Mouse (Mus musculus) small intestine, adult 2 months (tissue): ENCODE measurements at regions not wholly inside any gene's neighbourhood (a gene's known extent, or its start where the extent isn't known, plus 50 kb on each side); places are given as distances from the start of the nearest gene placed in this dataset.

Experiments
- H3K27ac ChIP-seq: fragments of 200-500 bp; 2 replicates; pipeline ENCODE4 v1.5.1; 2012; ENCODE audit warnings: low read depth, low read length, control low read depth, inconsistent platforms; ENCODE audit not compliant: insufficient read depth
- H3K27me3 ChIP-seq: fragments of 200-500 bp; 2 replicates; pipeline ENCODE4 v1.6.1; 2012; ENCODE audit warnings: mild to moderate bottlenecking, moderate library complexity, low read length, inconsistent platforms; ENCODE audit not compliant: control insufficient read depth, insufficient read depth
- H3K36me3 ChIP-seq: fragments of 200-500 bp; 2 replicates; pipeline ENCODE4 v1.6.1; 2012; ENCODE audit warnings: mild to moderate bottlenecking, low read length, control low read depth, inconsistent platforms; ENCODE audit not compliant: control insufficient read depth, insufficient read depth
- H3K4me1 ChIP-seq: fragments of 200-500 bp; 2 replicates; pipeline ENCODE4 v1.6.1; 2012; ENCODE audit warnings: low read length, inconsistent platforms, mixed read lengths; ENCODE audit not compliant: control insufficient read depth, insufficient read depth, insufficient read length
- H3K4me3 ChIP-seq: fragments of 200-500 bp; 2 replicates; pipeline ENCODE4 v1.5.1; 2012; ENCODE audit warnings: low read depth, mild to moderate bottlenecking, control low read depth, inconsistent platforms, low read length, moderate library complexity
- CTCF ChIP-seq: fragments of 200-500 bp; IDR thresholded peaks from 2 replicates; pipeline ENCODE4 v1.5.1; 2012; ENCODE audit warnings: low read depth, mild to moderate bottlenecking, control low read depth, inconsistent platforms, low read length, moderate library complexity, mixed read lengths; ENCODE audit not compliant: insufficient replicate concordance, insufficient read length; ENCODE audit errors: extremely low read depth
- POLR2A ChIP-seq: fragments of 200-500 bp; IDR thresholded peaks from 2 replicates; pipeline ENCODE4 v1.6.1; 2012; ENCODE audit warnings: low read depth, mild to moderate bottlenecking, control low read depth, inconsistent platforms, low read length, moderate library complexity
- WGBS: fragments of 180-500 bp; shearing (Covaris S2); methylation state at CpG from one replicate; pipeline ENCODE4 v1.1.7; 2018; 5-methylcytosine and 5-hydroxymethylcytosine counted together

DNA sequence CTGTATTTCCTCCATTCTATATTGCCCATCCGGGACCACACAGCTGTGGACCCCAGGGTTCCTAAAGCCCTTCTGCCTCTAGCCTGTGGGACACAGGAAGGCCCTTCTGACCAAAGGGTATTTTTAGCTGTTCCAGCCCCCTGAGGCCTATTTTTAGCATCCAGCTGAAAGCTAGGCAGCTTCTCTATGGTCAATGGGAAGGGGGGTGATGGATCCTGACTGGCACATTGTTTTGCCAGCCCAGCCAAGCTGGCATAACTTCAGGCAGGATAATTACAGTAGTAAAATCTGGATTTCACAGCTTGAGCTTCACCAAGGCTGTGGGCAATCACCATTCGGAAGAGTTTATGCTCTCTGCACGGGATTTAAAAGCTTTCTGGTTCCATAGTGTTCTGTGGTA lies 153.9 kb upstream of the Kcnd3 start:
- no peaks in the 10 kb centered on the region for H3K4me1 ChIP-seq
- H3K27me3 ChIP-seq: no peaks in the 10 kb centered on the region
- H3K4me3 ChIP-seq: no peak overlapping the region
- 89% methylated on average over 3 of the region's 3 CpGs for WGBS
- H3K27ac ChIP-seq: no peak overlapping the region
- TF ChIP-seq POLR2A (no peak), CTCF (no peak)
- no peaks in the 10 kb centered on the region for H3K36me3 ChIP-seq

DNA sequence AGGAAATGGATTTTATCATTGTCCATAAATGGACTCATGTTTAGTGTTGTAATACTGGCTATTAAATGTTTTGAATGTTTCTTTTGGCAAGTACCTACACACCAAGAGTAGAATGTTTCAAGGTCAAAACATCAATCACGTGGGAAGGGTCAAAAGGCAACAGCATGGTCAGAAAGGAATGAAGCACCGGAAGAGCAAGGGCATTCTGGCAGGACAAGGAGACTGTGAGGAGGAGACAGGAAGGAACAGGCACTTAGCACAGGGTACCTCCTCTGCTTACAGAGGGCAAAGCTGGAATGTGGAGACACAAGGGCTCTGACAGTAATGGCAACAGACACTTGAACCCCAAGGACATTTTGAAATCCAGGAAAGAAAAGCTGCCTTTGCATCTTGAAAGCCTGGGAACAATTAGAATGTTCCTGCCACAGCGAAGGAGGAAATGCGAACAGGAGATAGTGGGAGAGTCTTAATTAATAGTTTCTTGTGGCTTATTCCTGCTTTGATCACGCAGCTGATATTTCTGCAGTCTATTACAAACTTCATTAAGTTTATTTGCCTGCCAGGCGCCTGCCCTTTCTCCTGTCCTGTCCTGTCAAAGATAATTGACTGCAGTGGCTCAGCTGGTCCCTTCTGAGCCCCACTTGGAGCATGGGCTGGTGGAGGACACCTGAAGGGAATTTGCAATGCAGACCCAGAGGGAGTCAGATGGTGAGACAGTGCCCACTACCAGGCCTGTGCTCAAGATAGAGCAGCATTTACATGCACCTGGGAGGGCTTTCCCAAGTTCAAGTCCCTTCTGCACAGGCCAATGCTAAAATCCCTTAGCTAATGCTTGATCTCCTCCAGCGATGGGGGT lies 151.2 kb upstream of the Kcnd3 start:
- WGBS: 63% methylated on average over 7 of the region's 7 CpGs
- H3K4me1 ChIP-seq: no peaks in the 10 kb centered on the region
- no peak overlapping the region for H3K27ac ChIP-seq
- no peaks in the 10 kb centered on the region for H3K27me3 ChIP-seq
- H3K36me3 ChIP-seq: no peaks in the 10 kb centered on the region
- no peak overlapping the region for H3K4me3 ChIP-seq
- no peak for TF ChIP-seq CTCF
- no peak for TF ChIP-seq POLR2A

GRCm38 (mm10) chr3:105307676-105308075 lies 144.5 kb upstream of the Kcnd3 start:
- no peaks in the 10 kb centered on the region for H3K27me3 ChIP-seq
- H3K4me1 ChIP-seq: no peaks in the 10 kb centered on the region
- no peak overlapping the region for H3K27ac ChIP-seq
- TF ChIP-seq POLR2A: no peak
- TF ChIP-seq CTCF: no peak
- 40% methylated on average over 2 of the region's 2 CpGs for WGBS
- no peak overlapping the region for H3K4me3 ChIP-seq
- no peaks in the 10 kb centered on the region for H3K36me3 ChIP-seq

DNA sequence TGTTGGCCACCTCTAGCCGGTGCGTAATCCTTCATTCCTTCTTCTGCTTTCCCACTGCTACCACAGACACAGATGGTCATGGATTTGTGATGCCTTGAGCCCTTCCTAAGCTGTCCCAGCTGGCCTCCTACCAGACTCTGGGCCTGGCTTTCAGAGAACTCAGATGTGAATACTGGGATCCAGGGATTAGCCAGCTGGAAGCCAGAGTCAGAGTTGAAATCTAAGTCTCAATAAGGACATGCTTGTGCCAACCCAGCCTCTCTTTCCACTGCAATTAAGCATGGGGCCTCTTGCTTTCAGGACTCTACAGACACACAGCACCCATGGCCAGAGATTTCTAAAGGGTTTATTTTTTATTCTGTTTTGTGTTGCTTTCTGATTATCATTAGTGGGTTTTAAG lies 143.1 kb upstream of the Kcnd3 start:
- Histone ChIP-seq H3K27me3 (no peaks in the 10 kb centered on the region), H3K36me3 (no peaks in the 10 kb centered on the region), H3K4me1 (no peaks in the 10 kb centered on the region), H3K27ac (no peak overlapping the region), H3K4me3 (no peak overlapping the region)
- TF ChIP-seq CTCF: no peak
- TF ChIP-seq POLR2A: no peak
- 93% methylated on average over 2 of the region's 2 CpGs for WGBS

DNA sequence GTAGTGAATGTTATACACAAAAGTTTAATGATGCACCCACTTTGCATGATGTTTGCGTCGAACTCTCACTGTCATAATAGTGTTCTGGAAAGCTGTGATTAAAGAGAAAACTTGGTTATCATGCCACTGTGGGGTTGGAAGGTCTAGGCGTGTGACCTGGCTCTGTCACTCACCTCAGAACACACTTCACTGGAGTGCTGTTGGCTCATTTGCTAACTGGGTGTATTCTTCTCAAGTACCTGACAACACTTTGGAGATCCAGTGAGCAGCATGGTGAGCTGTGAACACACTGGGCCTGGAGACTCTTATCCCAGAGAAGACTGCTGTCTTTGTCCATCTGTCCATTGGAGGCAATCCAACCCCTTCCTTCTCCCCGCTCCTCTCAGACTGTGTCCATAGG lies 98.9 kb upstream of the Kcnd3 start:
- H3K36me3 ChIP-seq: no peaks in the 10 kb centered on the region
- TF ChIP-seq CTCF (no peak), POLR2A (no peak)
- 80% methylated on average over 4 of the region's 4 CpGs for WGBS
- H3K27ac ChIP-seq: no peak overlapping the region
- no peaks in the 10 kb centered on the region for H3K27me3 ChIP-seq
- H3K4me1 ChIP-seq: no peaks in the 10 kb centered on the region
- H3K4me3 ChIP-seq: no peak overlapping the region

GRCm38 (mm10) chr3:105354123-105354931 lies 97.8 kb upstream of the Kcnd3 start:
- no peak overlapping the region for H3K4me3 ChIP-seq
- no peaks in the 10 kb centered on the region for H3K36me3 ChIP-seq
- no peak overlapping the region for H3K27ac ChIP-seq
- WGBS: 74% methylated on average over 16 of the region's 16 CpGs
- TF ChIP-seq POLR2A (no peak), CTCF (no peak)
- no peaks in the 10 kb centered on the region for H3K4me1 ChIP-seq
- H3K27me3 ChIP-seq: no peaks in the 10 kb centered on the region

- Histone ChIP-seq H3K4me1 (no peaks in the 10 kb centered on the region), H3K27me3 (no peaks in the 10 kb centered on the region; the same call in 1 of the 2 replicates), H3K36me3 (no peaks in the 10 kb centered on the region), H3K4me3 (no peak overlapping the region), H3K27ac (no peak overlapping the region)
- TF ChIP-seq POLR2A (no peak), CTCF (no peak)
- 57% methylated on average over 2 of the region's 2 CpGs for WGBS
Observed at GRCm38 (mm10) chr3:105357511-105357910, 94.6 kb upstream of the Kcnd3 start.

- H3K27ac ChIP-seq: no peak overlapping the region
- TF ChIP-seq CTCF: no peak
- TF ChIP-seq POLR2A: no peak
Observed at GRCm38 (mm10) chr3:105359636-105360035, 92.5 kb upstream of the Kcnd3 start.

More at GRCm38 (mm10) chr3:105359636-105360035, 92.5 kb upstream of the Kcnd3 start:
- Histone ChIP-seq H3K36me3 (no peaks in the 10 kb centered on the region), H3K4me1 (no peaks in the 10 kb centered on the region), H3K27me3 (no peaks in the 10 kb centered on the region; the same call in 1 of the 2 replicates), H3K4me3 (no peak overlapping the region)
- WGBS: 52% methylated on average over 3 of the region's 3 CpGs
